Mouse (Mus musculus): ENCODE data around the gene OR5BS1P. TPM values are rescaled to one million over a fixed set of nuclear protein-coding genes. Genes with fewer than 3 reads are reported as not detected.
A peak's percentile ranks its signal among the peaks of the same experiment; 100 is the strongest.

The OR5BS1P gene
- polyA plus RNA-seq, 1 experiment from 2014 or later = not detected

DNA sequence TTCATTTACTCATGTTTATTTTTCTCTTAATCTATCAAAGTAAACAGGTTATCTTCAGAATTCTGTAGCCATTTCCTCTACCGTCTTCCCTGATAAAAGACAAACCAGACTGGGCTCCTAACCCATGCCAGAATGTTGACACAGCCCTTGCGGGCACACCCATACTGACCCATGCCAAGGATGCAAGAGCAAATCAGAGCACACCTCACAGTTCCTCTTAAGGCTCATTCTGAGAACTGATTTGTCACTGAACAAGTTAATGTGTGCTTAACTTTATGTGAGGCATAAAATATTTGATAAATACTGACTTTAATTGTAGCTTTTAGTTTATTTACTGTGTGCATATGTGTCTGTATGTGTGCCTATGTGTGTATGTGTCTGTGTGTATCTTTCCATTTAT lies 21.6 kb downstream of the OR5BS1P start:
- ATAC-seq (ENCODE audit: insufficient number of reproducible peaks, low FRiP score, low TSS enrichment, low read depth) (no peak), DNase-seq (ENCODE audit: low spot score) (no peak)
- no peaks in the 10 kb centered on the region for H3K9me3 ChIP-seq (ENCODE audit: control insufficient read depth, low read length)
- no peaks in the 10 kb centered on the region for H3K36me3 ChIP-seq (ENCODE audit: control insufficient read depth, insufficient read depth, low read length)
- no peak overlapping the region for H3K4me3 ChIP-seq (ENCODE audit: low read depth, low read length)
- H3K27me3 ChIP-seq (ENCODE audit: control insufficient read depth, insufficient read depth, low read length) = no peaks in the 10 kb centered on the region
- H3K9ac ChIP-seq (ENCODE audit: low read length) = no peak overlapping the region
- H3K4me2 ChIP-seq (ENCODE audit: low read depth, severe bottlenecking) = no peak overlapping the region
- no peak overlapping the region for H3K27ac ChIP-seq (replicated peaks; ENCODE audit: low read depth, low read length)
- no peaks in the 10 kb centered on the region for H3K4me1 ChIP-seq (ENCODE audit: control insufficient read depth, insufficient read depth, low read length)
- WGBS = 89% methylated on average over 2 of the region's 2 CpGs

DNA sequence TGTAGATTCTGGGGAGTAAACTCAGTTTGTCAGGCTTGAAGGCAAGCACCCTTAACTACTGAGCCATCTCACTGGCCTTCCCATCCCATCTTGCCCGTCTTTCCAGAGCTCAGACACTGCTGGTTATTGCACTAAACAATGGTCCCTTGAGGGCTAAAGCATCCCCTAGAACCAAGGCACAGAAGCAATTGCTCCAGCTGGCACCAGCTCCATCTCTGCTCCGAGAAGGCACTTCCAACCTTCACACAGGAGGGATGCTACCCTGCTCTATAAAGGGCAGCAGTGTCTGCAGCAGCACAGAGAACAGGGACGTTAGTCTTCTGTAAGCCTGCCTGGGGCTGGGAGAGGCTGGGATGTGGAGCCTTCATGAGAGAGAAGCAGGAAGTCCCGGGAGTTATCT lies 22.4 kb downstream of the OR5BS1P start, which contains the start of gene Olfr279:
Gene Olfr279, plus strand, starts transcription at position 301 of the 400 bp plus-strand sequence.
- no peak within 1 kb of the TSS for H3K27ac ChIP-seq (replicated peaks; ENCODE audit: low read depth, low read length)
- no peak within 1 kb of the TSS for H3K4me3 ChIP-seq (ENCODE audit: low read depth, low read length)
- ATAC-seq (ENCODE audit: insufficient number of reproducible peaks, low FRiP score, low TSS enrichment, low read depth) (no peak), DNase-seq (ENCODE audit: low spot score) (no peak)
- no peaks in the 10 kb centered on the region for H3K9me3 ChIP-seq (ENCODE audit: control insufficient read depth, low read length)
- H3K4me1 ChIP-seq (ENCODE audit: control insufficient read depth, insufficient read depth, low read length) = no peaks in the 10 kb centered on the region
- no peak within 1 kb of the TSS for H3K4me2 ChIP-seq (ENCODE audit: low read depth, severe bottlenecking)
- WGBS = 56% methylated on average over 4 of the region's 4 CpGs
- H3K36me3 ChIP-seq (ENCODE audit: control insufficient read depth, insufficient read depth, low read length) = no peaks in the 10 kb centered on the region
- H3K27me3 ChIP-seq (ENCODE audit: control insufficient read depth, insufficient read depth, low read length) = no peaks in the 10 kb centered on the region
- H3K9ac ChIP-seq (ENCODE audit: low read length) = no peak within 1 kb of the TSS

DNA sequence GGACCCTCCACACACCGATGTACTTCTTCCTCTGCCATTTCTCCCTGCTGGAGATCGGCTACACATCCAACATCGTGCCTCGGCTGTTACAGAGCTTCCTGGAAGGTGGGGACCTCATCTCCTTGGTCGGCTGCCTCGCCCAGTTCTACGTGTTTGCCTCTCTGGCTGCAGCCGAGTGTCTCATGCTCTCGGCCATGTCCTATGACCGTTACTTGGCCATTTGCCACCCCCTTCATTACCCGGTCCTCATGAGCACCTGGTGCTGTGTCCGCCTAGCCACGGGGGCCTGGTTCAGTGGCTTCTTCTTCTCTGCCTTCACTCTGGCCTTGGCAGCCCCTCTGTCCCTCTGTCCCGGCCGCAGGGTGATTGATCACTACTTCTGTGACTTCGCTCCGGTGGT lies 27.9 kb downstream of the OR5BS1P start:
- Histone ChIP-seq H3K36me3 (ENCODE audit: control insufficient read depth, insufficient read depth, low read length) (no peaks in the 10 kb centered on the region), H3K9ac (ENCODE audit: low read length) (no peak overlapping the region), H3K4me1 (ENCODE audit: control insufficient read depth, insufficient read depth, low read length) (no peaks in the 10 kb centered on the region), H3K27me3 (ENCODE audit: control insufficient read depth, insufficient read depth, low read length) (no peaks in the 10 kb centered on the region), H3K27ac (replicated peaks; ENCODE audit: low read depth, low read length) (no peak overlapping the region), H3K9me3 (ENCODE audit: control insufficient read depth, low read length) (no peaks in the 10 kb centered on the region), H3K4me3 (ENCODE audit: low read depth, low read length) (no peak overlapping the region), H3K4me2 (ENCODE audit: low read depth, severe bottlenecking) (no peak overlapping the region)
- ATAC-seq (ENCODE audit: insufficient number of reproducible peaks, low FRiP score, low TSS enrichment, low read depth) (no peak), DNase-seq (ENCODE audit: low spot score) (no peak)
- 81% methylated on average over 17 of the region's 17 CpGs for WGBS

DNA sequence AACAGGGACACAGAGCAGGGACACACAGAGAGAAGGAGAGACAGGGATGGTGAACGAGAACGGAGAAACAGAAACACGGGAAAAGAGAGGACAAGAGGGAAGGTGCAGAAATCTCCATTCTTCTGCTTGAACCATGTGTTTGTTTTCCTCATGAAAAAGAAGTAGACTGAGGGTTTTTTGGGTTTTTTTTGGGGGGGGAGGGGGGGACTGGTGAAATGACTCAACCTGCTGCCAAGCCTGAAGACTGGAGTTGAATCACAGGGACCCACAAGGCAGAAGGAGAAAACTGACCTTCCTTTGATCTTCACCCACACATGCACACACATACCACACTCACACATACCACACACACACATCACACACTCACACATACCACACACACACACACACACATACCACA lies 33.6 kb downstream of the OR5BS1P start:
- no peaks in the 10 kb centered on the region for H3K36me3 ChIP-seq (ENCODE audit: control insufficient read depth, insufficient read depth, low read length)
- no peak overlapping the region for H3K9ac ChIP-seq (ENCODE audit: low read length)
- H3K27ac ChIP-seq (replicated peaks; ENCODE audit: low read depth, low read length) = no peak overlapping the region
- WGBS = 77% methylated on average over 3 of the region's 3 CpGs
- H3K4me2 ChIP-seq (ENCODE audit: low read depth, severe bottlenecking) = no peak overlapping the region
- ATAC-seq (ENCODE audit: insufficient number of reproducible peaks, low FRiP score, low TSS enrichment, low read depth) (no peak), DNase-seq (ENCODE audit: low spot score) (no peak)
- H3K4me1 ChIP-seq (ENCODE audit: control insufficient read depth, insufficient read depth, low read length) = no peaks in the 10 kb centered on the region
- no peak overlapping the region for H3K4me3 ChIP-seq (ENCODE audit: low read depth, low read length)
- no peaks in the 10 kb centered on the region for H3K9me3 ChIP-seq (ENCODE audit: control insufficient read depth, low read length)
- H3K27me3 ChIP-seq (ENCODE audit: control insufficient read depth, insufficient read depth, low read length) = no peaks in the 10 kb centered on the region

DNA sequence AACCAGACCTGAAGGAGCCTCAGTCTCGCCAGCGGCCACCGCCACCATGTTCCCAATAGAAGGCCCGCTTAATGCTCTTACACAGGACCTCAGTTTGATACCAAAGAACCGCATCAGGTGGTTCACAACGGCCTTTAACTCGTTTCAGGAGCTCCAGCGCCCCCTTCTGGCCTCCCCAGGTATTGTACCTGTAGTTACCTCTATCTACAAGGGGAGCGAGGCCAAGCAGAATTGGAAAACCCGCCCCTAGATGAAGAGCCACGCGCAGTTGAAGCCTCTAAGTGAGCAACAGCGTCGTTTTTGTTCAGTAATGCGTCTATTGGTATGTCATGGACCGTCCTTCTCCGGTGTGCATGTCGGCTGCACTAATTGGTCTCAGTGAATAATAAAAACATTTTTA lies 34.8 kb downstream of the OR5BS1P start:
- no peak overlapping the region for H3K27ac ChIP-seq (replicated peaks; ENCODE audit: low read depth, low read length)
- no peak overlapping the region for H3K4me3 ChIP-seq (ENCODE audit: low read depth, low read length)
- H3K9me3 ChIP-seq (ENCODE audit: control insufficient read depth, low read length) = no peaks in the 10 kb centered on the region
- H3K4me2 ChIP-seq (ENCODE audit: low read depth, severe bottlenecking) = no peak overlapping the region
- no peaks in the 10 kb centered on the region for H3K27me3 ChIP-seq (ENCODE audit: control insufficient read depth, insufficient read depth, low read length)
- ATAC-seq (ENCODE audit: insufficient number of reproducible peaks, low FRiP score, low TSS enrichment, low read depth) = no peak
- no peaks in the 10 kb centered on the region for H3K4me1 ChIP-seq (ENCODE audit: control insufficient read depth, insufficient read depth, low read length)
- peak; percentile 89 for DNase-seq (ENCODE audit: low spot score)
- H3K36me3 ChIP-seq (ENCODE audit: control insufficient read depth, insufficient read depth, low read length) = no peaks in the 10 kb centered on the region
- no peak overlapping the region for H3K9ac ChIP-seq (ENCODE audit: low read length)
- 15% methylated on average over 18 of the region's 18 CpGs for WGBS

GRCm38 (mm10) chr15:98506253-98506957 lies 36.7 kb downstream of the OR5BS1P start:
- no peak for ATAC-seq (ENCODE audit: insufficient number of reproducible peaks, low FRiP score, low TSS enrichment, low read depth)
- Histone ChIP-seq H3K4me1 (ENCODE audit: control insufficient read depth, insufficient read depth, low read length) (no peaks in the 10 kb centered on the region), H3K9ac (ENCODE audit: low read length) (no peak overlapping the region), H3K27me3 (ENCODE audit: control insufficient read depth, insufficient read depth, low read length) (no peaks in the 10 kb centered on the region), H3K4me3 (ENCODE audit: low read depth, low read length) (no peak overlapping the region), H3K9me3 (ENCODE audit: control insufficient read depth, low read length) (no peaks in the 10 kb centered on the region), H3K36me3 (ENCODE audit: control insufficient read depth, insufficient read depth, low read length) (no peaks in the 10 kb centered on the region), H3K4me2 (ENCODE audit: low read depth, severe bottlenecking) (no peak overlapping the region), H3K27ac (replicated peaks; ENCODE audit: low read depth, low read length) (no peak overlapping the region)
- 85% methylated on average over 9 of the region's 9 CpGs for WGBS
- no peak for DNase-seq (ENCODE audit: low spot score)

GRCm38 (mm10) chr15:98507321-98507720 lies 37.6 kb downstream of the OR5BS1P start:
- Histone ChIP-seq H3K27ac (replicated peaks; ENCODE audit: low read depth, low read length) (no peak overlapping the region), H3K4me3 (ENCODE audit: low read depth, low read length) (no peak overlapping the region), H3K4me2 (ENCODE audit: low read depth, severe bottlenecking) (no peak overlapping the region), H3K9me3 (ENCODE audit: control insufficient read depth, low read length) (no peaks in the 10 kb centered on the region), H3K9ac (ENCODE audit: low read length) (no peak overlapping the region), H3K27me3 (ENCODE audit: control insufficient read depth, insufficient read depth, low read length) (no peaks in the 10 kb centered on the region), H3K36me3 (ENCODE audit: control insufficient read depth, insufficient read depth, low read length) (no peaks in the 10 kb centered on the region), H3K4me1 (ENCODE audit: control insufficient read depth, insufficient read depth, low read length) (no peaks in the 10 kb centered on the region)
- WGBS = 85% methylated on average over 6 of the region's 6 CpGs
- ATAC-seq (ENCODE audit: insufficient number of reproducible peaks, low FRiP score, low TSS enrichment, low read depth) (no peak), DNase-seq (ENCODE audit: low spot score) (no peak)

GRCm38 (mm10) chr15:98509387-98509786 lies 39.7 kb downstream of the OR5BS1P start:
- DNase-seq (ENCODE audit: low spot score) (no peak), ATAC-seq (ENCODE audit: insufficient number of reproducible peaks, low FRiP score, low TSS enrichment, low read depth) (no peak)
- no peaks in the 10 kb centered on the region for H3K27me3 ChIP-seq (ENCODE audit: control insufficient read depth, insufficient read depth, low read length)
- 60% methylated on average over 2 of the region's 2 CpGs for WGBS
- no peaks in the 10 kb centered on the region for H3K4me1 ChIP-seq (ENCODE audit: control insufficient read depth, insufficient read depth, low read length)
- no peak overlapping the region for H3K9ac ChIP-seq (ENCODE audit: low read length)
- no peaks in the 10 kb centered on the region for H3K36me3 ChIP-seq (ENCODE audit: control insufficient read depth, insufficient read depth, low read length)
- no peak overlapping the region for H3K4me2 ChIP-seq (ENCODE audit: low read depth, severe bottlenecking)
- H3K4me3 ChIP-seq (ENCODE audit: low read depth, low read length) = no peak overlapping the region
- no peak overlapping the region for H3K27ac ChIP-seq (replicated peaks; ENCODE audit: low read depth, low read length)
- no peaks in the 10 kb centered on the region for H3K9me3 ChIP-seq (ENCODE audit: control insufficient read depth, low read length)
